Mouse (Mus musculus): Measurements from ENCODE around the gene Ccnt1. TPM values are rescaled to one million over a fixed set of nuclear protein-coding genes. Genes with fewer than 3 reads are reported as not detected.

Ccnt1 gene
- total RNA-seq, 1 experiment from 2014 or later, result 123 TPM

DNA sequence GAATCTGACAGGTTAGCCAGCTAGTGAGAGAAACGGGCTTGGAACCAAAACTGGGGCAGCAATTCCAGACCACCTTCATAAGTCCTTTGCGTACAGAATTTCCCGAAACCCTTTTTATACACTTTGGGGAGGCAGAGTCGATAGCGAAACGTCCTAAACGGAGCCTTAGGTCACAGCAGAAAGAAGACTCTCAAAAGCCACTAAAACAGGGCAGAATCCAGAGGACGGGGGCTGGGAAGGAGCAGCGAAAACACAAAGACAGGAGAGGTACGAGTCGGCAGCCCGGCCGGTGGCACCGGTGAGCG lies 3.8 kb downstream of the Ccnt1 start:
- no peak for ATAC-seq (ENCODE audit: extremely low read depth, insufficient number of reproducible peaks, low FRiP score, poor library complexity, severe bottlenecking)

DNA sequence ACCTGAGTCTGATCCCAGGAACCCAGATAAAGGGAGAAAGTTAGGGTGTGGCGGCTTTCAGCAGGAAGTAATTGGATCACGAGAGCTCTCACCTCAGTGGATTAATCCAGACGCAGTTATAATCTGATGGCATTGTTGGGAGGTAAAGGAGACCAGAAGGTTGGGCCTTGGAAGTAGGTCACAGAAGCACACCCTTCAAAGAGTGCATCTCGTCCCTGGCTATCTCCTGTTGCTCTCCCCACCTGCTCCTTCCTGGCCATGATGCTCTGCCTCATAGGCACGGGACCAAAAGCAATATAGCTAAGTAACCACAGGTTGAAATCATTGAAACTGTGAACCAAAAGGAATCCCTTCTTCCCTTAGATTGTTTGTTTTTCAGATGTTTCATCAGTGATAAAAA lies 13.5 kb downstream of the Ccnt1 start:
- no peak for ATAC-seq (ENCODE audit: extremely low read depth, insufficient number of reproducible peaks, low FRiP score, poor library complexity, severe bottlenecking)

DNA sequence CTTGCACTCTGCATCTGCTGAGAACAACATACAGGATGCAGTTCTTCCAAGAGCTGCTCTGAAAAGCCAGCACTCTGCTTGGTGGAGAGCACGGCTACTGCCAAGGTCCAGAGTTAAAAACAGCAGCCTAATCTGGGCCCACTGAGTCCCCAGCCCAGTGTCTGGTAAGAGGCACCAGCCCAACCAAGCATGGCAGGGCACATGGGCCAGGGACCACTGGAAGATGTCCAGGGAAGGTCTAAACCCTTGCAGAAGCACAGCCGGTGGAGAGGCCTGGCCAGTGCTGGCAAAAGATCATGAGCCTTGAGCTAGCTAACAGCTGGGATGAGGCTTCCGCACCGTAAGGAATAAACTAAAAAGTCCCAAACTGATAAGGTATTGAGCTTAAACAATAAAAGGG lies 14.8 kb downstream of the Ccnt1 start:
- ATAC-seq (ENCODE audit: extremely low read depth, insufficient number of reproducible peaks, low FRiP score, poor library complexity, severe bottlenecking), result no peak

DNA sequence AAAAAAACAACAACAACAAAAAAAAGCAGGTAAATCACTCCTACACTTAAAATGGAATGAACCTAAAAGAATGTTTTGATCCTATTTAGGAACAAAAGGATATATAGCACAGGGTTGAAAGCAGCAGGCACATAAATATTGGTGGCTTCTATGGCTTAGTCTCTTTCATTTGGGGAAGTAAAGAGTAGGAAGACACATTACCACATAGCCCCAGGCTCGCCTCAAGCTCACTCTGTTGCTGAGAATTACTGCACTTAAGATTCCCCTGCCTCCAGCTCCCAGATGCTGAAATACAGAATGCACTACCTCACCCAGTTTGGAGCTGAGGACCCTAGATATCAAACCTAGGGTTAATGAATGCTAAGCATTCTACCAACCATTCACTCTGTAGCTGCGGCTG lies 18.0 kb downstream of the Ccnt1 start:
- ATAC-seq (ENCODE audit: extremely low read depth, insufficient number of reproducible peaks, low FRiP score, poor library complexity, severe bottlenecking), result peak; percentile 36; the same call in 1 of the 2 replicates

DNA sequence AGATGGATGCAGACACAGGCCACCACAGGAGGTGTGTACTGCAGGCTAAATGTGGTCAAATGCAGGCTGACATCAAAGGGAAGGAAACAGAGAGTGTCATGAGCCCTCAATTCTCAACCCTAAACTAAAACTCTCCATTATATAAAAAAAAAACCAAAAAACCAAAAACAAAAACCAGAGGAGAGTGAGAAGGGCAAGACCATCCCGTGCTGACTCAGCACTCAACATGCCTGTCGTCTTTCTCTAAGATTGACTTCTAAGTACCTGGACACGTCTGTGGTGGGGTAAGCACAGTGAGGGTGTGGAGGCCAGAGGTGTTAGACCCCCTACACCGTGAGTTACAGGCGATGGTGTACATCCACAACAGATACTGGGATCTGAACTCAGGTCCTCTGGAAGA lies 23.9 kb downstream of the Ccnt1 start:
- no peak for ATAC-seq (ENCODE audit: extremely low read depth, insufficient number of reproducible peaks, low FRiP score, poor library complexity, severe bottlenecking)

DNA sequence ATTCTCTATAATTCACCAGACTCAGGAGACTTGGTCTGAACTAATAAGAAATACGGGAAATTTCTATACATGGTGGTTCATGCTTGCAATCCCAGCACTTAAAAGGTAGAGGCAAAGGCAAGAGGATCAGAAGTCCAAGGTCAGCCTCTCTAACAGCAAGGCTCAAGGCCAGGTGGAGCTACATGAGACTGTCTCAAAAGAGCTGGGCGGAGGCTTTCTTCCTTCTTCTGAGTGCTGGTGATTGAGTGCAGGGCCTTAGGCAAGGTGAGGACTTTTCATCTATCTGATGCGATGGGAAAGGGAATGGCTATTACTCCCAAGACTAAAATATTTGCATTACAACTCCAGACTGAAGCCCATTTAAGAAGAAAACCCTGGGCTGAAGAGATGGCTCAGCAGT lies 25.6 kb downstream of the Ccnt1 start:
- ATAC-seq (ENCODE audit: extremely low read depth, insufficient number of reproducible peaks, low FRiP score, poor library complexity, severe bottlenecking), result no peak

DNA sequence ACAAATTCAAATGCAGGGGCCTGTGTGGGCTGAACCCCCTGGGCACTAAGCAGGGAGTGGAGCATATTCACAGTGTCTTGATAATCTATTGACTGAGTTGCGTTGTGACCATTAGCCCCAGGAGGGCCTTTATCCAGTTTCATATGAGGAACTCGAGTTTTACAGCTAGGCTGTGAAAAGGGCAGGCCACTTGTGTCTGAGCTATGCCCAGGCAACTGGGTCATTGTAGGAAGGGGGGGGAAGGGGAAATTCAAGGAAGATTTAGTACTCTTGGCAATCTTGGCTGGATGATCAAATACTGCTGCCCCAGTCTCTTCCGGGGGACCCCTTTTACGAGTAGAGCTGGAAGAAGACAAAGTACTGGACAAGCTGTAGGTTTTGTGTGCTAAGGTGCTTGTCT lies 27.4 kb downstream of the Ccnt1 start:
- no peak for ATAC-seq (ENCODE audit: extremely low read depth, insufficient number of reproducible peaks, low FRiP score, poor library complexity, severe bottlenecking)

DNA sequence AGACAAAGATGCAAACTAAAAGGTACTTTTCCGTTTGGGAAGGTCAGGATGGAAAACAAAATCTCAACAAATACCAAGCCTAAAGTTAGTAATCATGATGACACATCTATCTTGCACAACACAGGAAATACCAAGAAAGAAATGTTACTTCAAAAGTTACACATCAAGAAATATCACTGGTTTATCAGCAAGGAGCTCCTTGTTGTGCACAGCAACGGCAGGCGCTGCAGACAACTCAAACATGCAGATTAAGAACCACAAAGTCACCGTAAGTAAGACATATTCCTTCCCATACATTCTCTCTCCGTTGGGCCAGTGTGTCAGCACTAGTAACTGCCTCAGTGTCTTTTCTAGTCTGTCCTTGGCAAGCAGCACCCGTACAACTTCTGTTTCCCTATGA lies 29.7 kb downstream of the Ccnt1 start:
- ATAC-seq (ENCODE audit: extremely low read depth, insufficient number of reproducible peaks, low FRiP score, poor library complexity, severe bottlenecking), result no peak

DNA sequence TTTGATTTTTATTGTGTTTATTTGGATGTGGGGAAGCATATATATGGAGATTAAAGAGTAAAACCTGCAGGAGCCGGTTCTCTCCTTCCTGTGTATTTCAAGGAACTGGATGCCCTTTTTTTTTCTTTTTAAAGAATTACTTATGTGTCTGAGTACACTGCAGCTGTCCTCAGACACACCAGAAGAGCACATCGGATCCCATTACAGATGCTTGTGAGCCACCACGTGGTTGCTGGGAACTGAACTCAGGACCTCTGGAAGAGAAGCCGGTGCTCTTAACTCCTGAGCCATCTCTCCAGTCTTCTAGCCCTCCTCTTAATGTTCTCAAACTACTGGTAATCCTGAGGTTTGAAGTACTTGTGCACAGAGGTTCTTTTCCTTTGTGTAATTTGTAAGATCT lies 32.8 kb downstream of the Ccnt1 start:
- ATAC-seq (ENCODE audit: extremely low read depth, insufficient number of reproducible peaks, low FRiP score, poor library complexity, severe bottlenecking), result no peak

DNA sequence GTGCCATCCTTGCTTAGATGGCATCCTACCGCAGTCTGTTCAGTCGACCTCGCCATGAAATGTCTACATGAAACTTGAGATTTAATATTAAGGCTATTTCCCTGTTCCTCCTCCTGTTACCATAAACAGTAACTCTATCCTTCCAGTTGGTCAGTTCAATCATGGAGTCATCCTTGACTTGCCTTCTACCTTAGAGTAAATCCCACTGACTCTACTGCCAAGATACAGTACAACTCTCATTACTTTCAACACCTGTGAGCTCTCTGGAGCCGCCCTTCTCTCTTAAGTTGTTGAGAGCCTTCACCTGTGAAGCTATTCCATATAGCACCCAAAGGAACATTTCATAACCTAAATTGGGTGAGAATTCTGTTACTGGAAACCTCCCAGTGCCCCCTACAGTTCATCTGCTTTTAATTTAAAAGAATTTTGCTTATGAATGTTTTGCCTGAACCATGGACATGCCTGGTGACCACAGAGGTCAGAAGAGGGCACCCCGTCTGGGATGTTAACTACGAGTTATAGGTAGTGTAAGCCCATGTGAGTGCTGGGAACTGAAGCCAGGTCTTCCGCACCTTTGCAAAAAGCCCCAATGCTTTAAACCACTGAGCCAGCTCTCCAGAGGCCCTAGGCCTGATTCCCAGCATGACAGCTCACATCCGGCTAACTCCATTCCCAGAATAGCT lies 33.8 kb downstream of the Ccnt1 start:
- no peak for ATAC-seq (ENCODE audit: extremely low read depth, insufficient number of reproducible peaks, low FRiP score, poor library complexity, severe bottlenecking)

DNA sequence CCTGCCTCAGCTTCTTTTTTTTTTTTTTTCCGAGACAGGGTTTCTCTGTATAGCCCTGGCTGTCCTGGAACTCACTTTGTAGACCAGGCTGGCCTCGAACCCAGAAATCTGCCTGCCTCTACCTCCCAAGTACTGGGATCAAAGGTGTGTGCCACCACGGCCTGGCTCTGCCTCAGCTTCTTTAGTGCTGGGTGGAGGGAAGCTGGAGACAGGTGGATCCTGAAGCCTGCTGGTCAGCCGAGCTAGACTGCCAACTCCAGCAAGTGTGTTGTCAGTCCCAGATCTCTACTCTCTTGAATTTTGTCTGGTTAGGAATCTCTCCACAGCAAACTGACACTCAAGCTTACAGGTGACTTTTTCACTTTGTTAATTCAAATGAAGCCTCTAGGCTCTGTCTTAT lies 34.8 kb downstream of the Ccnt1 start:
- ATAC-seq (ENCODE audit: extremely low read depth, insufficient number of reproducible peaks, low FRiP score, poor library complexity, severe bottlenecking), result no peak

DNA sequence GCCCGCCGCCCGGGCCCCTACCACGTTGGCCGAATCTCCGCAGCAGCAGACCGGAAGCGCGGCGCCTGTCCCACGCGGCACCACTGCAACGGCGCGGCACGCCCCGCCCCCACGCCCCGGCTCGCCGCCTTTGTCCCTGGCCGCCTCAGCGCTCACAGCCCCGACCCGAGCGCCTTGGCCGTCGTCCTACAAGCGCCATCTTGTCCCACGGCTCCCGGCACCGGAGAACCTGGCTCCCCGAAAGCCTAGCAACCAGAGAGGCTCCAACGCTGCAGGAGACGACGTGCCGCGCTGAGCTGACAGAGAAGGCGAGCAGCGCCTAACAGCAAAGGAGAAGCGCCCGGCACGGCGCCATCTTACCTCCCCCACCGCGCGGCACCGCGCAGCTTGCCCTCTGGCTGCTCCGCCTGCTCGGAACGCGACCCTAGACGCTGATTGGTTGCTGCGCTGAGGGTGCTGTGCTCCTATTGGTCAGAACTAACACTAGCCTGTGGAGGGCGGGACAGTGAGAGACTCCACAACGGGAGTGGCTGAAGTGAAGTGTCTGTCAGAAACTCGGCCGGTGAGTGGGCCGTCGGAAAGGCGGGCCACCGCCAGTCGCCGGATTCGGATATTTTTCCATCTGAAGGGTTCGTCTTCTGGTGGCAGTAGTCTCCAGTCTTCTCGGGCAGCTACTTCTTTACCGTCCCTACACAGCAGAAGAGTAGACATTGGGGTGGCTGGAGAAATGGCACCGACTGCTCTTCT lies 36.7 kb downstream of the Ccnt1 start, which contains the start of gene Kansl2:
Gene Kansl2 (minus strand): TSS at position 384 of the 747 bp plus-strand sequence.
- peak; percentile 100 for ATAC-seq (ENCODE audit: extremely low read depth, insufficient number of reproducible peaks, low FRiP score, poor library complexity, severe bottlenecking)

DNA sequence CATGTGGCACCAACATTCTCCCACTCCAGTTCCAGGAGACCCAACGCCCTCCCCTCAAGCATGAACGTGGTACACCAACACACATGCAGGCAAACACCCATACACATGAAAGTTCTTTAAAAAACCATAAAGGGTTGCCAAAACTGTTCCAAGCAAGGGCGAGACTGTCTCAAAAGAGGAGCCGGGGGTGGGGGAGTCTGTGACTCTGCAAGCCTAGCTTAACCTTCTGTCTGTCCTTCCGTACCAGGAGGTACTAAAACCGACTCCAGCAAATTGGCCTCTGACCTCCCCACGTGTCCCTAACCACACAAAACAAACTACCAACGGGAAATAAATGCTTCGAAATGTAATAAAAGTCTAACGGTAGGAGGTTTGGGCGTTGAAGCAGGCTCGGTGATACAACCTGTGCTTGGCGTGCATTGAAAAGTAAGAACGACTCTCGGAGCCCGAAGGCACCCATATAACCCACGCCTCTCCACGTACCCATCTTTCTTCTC lies 37.6 kb downstream of the Ccnt1 start:
- no peak for ATAC-seq (ENCODE audit: extremely low read depth, insufficient number of reproducible peaks, low FRiP score, poor library complexity, severe bottlenecking)

DNA sequence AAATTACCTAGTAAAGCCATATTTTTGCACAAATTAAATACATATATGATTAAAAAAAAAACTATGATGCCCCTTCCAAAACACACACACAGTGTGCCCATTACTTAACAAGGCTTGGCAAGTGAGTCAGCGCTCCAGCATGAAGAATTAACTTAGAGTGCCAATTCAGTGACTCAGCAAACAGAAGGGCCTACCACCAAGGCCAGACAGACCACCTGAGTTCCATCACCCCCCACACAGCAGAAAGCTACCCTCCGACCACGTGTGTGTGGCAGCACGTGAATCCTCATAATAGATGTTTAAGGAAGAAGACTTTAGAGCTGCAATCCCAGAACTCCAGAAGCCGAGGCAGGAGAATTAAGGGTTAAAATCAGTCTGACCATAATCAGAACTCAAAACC lies 38.4 kb downstream of the Ccnt1 start:
- ATAC-seq (ENCODE audit: extremely low read depth, insufficient number of reproducible peaks, low FRiP score, poor library complexity, severe bottlenecking), result no peak

DNA sequence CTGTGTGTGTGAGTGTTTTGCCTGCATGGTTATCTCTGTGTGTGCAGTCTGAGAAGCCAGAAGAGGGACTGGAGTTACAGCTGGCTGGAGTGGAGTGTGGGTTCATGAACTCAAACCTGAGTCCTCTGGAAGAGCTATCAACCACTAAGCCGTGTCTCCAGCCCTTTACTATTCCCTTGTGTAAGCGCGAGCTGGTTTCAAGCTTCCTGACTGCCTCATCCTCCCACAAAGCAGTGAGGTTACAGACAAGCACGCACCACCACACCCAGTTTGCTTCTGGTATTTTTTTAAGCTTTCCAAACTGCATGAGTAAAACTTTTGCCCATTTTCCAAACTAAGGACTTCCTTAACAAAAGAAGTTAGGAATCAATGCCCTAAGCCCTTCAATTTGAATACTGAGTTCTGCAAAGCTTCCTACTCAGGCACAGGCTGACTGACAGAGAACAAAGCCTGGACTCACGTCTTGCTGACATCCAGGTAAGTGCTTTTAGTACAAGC lies 42.6 kb downstream of the Ccnt1 start:
- no peak for ATAC-seq (ENCODE audit: extremely low read depth, insufficient number of reproducible peaks, low FRiP score, poor library complexity, severe bottlenecking)

DNA sequence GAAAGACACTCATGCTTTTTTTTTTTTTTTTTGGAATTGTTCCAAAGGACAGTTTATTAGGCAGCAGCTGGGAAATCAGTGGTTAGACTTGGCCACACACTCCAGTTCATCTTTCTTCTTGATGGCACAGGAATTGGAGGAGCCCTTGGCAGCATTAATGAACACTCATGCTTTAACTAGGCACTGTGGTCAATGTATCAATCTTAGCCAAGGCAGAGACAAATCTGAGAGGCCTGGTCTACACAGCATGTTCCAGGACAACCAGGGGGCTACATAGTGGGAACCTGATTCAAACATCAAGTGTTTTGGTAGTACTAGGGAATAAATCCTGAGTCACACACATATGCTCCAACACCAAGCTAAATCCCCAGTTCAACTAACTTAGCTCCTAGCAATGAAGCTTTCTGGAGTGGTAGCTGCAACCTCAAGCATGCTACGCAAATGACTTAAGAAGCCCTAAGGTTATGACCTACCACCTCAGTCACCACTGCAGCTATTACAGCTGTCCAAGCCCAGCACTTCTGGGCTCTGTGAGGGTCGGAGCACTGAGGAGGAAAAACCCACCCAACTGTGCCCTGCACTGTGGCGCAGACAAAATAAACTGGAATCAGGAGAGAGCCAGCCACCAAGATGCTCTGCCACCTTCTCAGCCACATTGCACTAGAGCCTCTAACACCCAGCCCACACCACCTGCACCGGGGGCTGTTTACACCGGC lies 43.5 kb downstream of the Ccnt1 start:
- no peak for ATAC-seq (ENCODE audit: extremely low read depth, insufficient number of reproducible peaks, low FRiP score, poor library complexity, severe bottlenecking)

DNA sequence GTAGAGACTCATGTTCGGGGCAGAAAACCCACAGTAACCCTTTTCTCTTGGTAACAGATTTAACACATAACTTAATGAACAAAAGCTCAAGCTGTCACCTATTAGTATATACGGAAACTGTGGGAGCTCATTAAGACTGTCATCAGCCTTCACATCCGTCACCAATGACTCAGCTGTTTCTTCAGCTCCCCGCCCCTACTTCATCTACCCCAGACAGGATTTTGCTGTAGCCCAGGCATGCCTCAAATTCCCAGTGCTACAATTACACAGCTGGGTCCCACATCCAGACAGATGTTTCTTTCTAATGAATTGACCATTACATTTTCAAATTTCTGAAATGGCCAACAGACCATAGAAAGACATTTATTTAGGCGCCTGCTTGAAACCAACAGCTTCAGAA lies 44.7 kb downstream of the Ccnt1 start:
- ATAC-seq (ENCODE audit: extremely low read depth, insufficient number of reproducible peaks, low FRiP score, poor library complexity, severe bottlenecking), result no peak

DNA sequence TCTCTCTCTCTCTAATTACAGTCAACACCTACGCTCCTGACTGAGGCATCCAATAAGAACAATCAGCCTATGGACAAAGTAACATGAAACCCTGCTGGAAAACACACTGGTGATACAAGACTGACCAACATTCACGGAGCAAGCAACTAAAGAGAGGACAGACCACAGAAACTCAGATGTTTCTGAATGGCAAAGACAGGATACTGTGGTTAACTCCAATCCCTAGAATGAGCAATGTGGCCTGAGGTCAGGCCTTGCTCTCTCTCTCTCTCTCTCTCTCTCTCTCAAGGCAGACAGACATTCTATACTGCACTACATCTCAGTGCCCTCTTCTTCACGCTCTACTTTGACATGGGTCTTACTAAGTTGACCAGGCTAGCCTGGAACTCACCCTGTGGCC lies 49.5 kb downstream of the Ccnt1 start:
- ATAC-seq (ENCODE audit: extremely low read depth, insufficient number of reproducible peaks, low FRiP score, poor library complexity, severe bottlenecking), result no peak

DNA sequence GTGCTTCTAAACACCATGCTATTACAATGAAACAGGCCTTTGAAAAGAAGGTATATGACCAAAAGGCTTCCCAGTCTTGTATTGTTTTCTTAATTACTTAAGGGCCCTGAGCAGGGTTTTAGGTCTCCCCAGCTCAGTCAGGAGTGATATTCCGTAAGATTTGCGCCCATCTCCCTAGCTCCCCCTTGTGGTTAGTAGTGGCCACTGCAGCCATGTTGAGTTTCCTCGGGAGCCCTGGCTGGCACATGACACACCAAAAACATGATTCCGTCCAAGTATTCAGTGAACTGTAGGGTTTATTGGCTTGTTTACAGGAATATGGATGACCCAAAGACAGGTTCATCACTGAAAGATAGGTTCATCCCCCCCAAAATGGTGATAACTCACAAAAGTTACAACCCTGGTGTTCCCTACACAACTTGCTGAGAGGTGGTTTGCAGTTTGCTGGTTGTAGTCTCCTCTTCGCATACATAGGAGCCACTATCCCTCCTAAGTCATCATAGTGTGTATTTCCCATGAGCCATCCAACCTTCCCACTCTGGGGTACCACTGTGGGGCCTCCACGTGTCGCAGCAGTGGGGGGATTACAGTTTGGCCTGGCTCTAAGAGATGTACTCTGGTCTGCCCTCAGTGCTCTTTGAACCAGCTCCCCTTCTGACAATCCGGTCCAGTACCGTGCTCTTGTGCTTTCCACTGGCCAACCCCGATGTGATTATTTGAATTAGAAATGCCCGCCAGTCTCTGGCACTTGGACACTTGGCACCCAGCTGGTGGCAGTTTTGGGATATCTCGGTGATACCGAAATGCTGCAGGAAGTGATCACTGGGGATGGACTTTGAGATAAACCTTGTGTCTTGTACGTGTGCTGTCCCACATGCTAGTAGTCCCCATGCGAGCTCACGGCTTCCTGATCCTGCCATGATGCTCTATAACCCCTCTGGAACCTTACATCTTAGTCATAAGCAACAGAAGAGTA lies 53.1 kb downstream of the Ccnt1 start:
- ATAC-seq (ENCODE audit: extremely low read depth, insufficient number of reproducible peaks, low FRiP score, poor library complexity, severe bottlenecking), result peak; percentile 74
